Mouse (Mus musculus) G1E (cell line): ENCODE data around the gene Mocs1. TPM values are rescaled to one million over a fixed set of nuclear protein-coding genes. Genes with fewer than 3 reads are reported as not detected.

ENCODE experiments used
- ATAC-seq: 2 replicates; pipeline ENCODE4 v1.8.0; 2016; ENCODE audit warnings: mild to moderate bottlenecking; ENCODE audit not compliant: insufficient number of reproducible peaks, poor library complexity, low FRiP score, severe bottlenecking; ENCODE audit errors: extremely low read depth
- DNase-seq: peaks from one replicate; pipeline ENCODE4 v3.0.0; 2012; ENCODE audit warnings: low spot score
- H3K27me3 ChIP-seq: 2 replicates; pipeline ENCODE4 v1.6.1; 2012; ENCODE audit warnings: mild to moderate bottlenecking, low read length, inconsistent platforms; ENCODE audit not compliant: insufficient read depth
- H3K36me3 ChIP-seq: replicated peaks from 2 replicates; pipeline ENCODE3; 2012; ENCODE audit warnings: mild to moderate bottlenecking, inconsistent platforms
- H3K4me1 ChIP-seq: 2 replicates; pipeline ENCODE4 v1.6.1; 2012; ENCODE audit warnings: low read depth, low read length, inconsistent platforms, mixed read lengths; ENCODE audit not compliant: insufficient read depth
- H3K4me3 ChIP-seq: 2 replicates; pipeline ENCODE4 v1.5.1; 2012; ENCODE audit warnings: low read depth, mild to moderate bottlenecking, inconsistent platforms, low read length, moderate library complexity, mixed read lengths
- H3K9me3 ChIP-seq: replicated peaks from 2 replicates; pipeline ENCODE4 v1.6.1; 2012; ENCODE audit warnings: inconsistent platforms
- CTCF ChIP-seq: IDR thresholded peaks from 2 replicates; pipeline ENCODE4 v1.5.1; 2012; ENCODE audit warnings: low read depth, low read length, inconsistent platforms, mixed read lengths
- GATA1 ChIP-seq: IDR thresholded peaks from 2 replicates; pipeline ENCODE4 v1.6.1; 2012; ENCODE audit warnings: borderline replicate concordance, low read length, inconsistent platforms, mixed read lengths
- GATA2 ChIP-seq: IDR thresholded peaks from 2 replicates; pipeline ENCODE4 v1.6.1; 2012; ENCODE audit warnings: low read depth, low read length, inconsistent platforms, borderline replicate concordance
- POLR2AphosphoS5 ChIP-seq: IDR thresholded peaks from 2 replicates; pipeline ENCODE4 v1.6.1; 2012; ENCODE audit warnings: low read depth, low read length, inconsistent platforms; ENCODE audit not compliant: insufficient replicate concordance
- TAL1 ChIP-seq: conservative IDR thresholded peaks from 2 replicates; pipeline ENCODE4 v1.6.1; 2012; ENCODE audit warnings: low read depth, low read length, inconsistent platforms, mixed read lengths
- polyA plus RNA-seq: library from polyadenylated mRNA; stranded (reverse); fragments of >175 nt; gene quantifications from 2 replicates; pipeline ENCODE4 v1.2.3, GENCODE M21; 2012
- total RNA-seq, 2 experiments: library from RNA; stranded (forward) in 1 of 2; stranded (reverse) in 1 of 2; fragments of 200-1000 nt in 1 of 2; fragments of >200 nt in 1 of 2; fragmentation: Nextera tagmentation in 1 of 2; gene quantifications; 2 replicates each; pipeline ENCODE4 v1.2.3; 2014 to 2017

Mocs1 gene
- total and polyA plus RNA-seq, 3 experiments = 30.2 to 85.5 (median 37.0) TPM

DNA sequence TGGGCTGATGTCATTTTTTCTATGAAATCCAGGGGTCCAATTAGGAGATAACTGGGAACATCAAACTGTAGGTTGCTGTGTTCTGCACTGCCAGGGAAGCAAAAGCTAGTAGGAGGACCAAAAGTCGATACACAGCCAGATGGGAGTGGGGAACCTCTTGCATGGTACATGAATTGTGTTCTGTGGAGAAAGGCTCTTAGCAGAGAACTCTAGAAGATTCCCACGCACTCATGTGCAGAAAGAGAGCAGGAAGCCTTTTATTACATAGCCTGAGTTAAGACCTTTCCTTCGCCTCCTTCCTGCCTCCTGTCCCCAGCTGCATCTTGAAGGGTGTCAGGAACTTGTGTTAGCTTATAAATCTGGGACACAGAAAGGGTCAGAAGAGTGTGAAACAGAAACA lies 53.7 kb downstream of the Mocs1 start:
- Histone ChIP-seq H3K36me3 (no peaks in the 10 kb centered on the region), H3K4me3 (no peak overlapping the region), H3K9me3 (peaks cover 18% of the 10 kb centered on the region), H3K4me1 (no peaks in the 10 kb centered on the region), H3K27me3 (no peaks in the 10 kb centered on the region; the same call in 1 of the 2 replicates)
- DNase-seq (no peak), ATAC-seq (no peak)
- TF ChIP-seq GATA1 = no peak
- no peak for TF ChIP-seq GATA2
- TF ChIP-seq CTCF = no peak
- no peak for TF ChIP-seq POLR2AphosphoS5
- TF ChIP-seq TAL1 = no peak

DNA sequence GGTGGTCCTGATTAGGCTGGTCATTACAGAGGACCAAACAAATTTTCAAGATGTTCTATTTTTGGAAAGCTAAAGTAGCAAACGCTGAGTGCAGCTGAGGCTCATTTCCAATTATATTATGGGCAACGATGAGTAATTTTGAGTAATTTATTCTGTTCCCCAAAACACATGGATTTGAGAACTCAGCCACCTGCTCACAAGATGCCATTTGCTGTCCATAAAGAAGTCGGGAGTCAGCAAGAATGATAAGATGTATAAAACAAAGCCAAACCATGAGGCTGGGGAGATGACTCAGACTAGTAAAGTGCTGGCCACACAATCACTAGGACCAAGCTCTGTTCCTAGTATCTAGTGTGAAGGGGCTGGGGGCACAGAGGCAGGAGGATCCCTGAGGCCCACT lies 56.3 kb downstream of the Mocs1 start:
- Histone ChIP-seq H3K27me3 (no peaks in the 10 kb centered on the region; the same call in 1 of the 2 replicates), H3K4me3 (no peak overlapping the region), H3K4me1 (no peaks in the 10 kb centered on the region), H3K36me3 (no peaks in the 10 kb centered on the region), H3K9me3 (peaks cover 20% of the 10 kb centered on the region)
- no peak for ATAC-seq
- DNase-seq = no peak
- no peak for TF ChIP-seq GATA2
- TF ChIP-seq TAL1 = no peak
- TF ChIP-seq GATA1 = no peak
- no peak for TF ChIP-seq POLR2AphosphoS5
- TF ChIP-seq CTCF = no peak

DNA sequence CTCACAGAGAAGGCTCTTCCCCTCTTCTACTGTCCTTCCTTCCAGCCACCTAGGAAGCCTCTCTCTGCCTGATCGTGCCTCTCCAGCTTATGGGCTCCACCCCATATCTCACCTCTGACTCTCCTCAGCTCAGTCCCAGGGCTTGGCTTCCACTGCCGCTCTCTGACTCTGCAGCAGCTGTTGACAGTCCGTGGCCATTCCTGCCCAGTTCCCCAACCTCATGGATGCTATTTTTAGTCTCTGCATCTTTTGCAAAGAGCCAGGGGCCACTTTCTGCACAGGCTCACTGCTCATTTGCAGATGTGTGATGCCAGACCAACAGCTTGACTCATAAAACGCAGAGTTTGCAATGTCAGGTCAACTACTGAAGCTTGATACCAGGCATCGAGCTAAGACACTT lies 60.9 kb downstream of the Mocs1 start:
- H3K36me3 ChIP-seq = no peaks in the 10 kb centered on the region
- no peak for TF ChIP-seq GATA1
- no peak for TF ChIP-seq GATA2
- no peak for TF ChIP-seq POLR2AphosphoS5
- TF ChIP-seq CTCF = no peak
- no peak for TF ChIP-seq TAL1

DNA sequence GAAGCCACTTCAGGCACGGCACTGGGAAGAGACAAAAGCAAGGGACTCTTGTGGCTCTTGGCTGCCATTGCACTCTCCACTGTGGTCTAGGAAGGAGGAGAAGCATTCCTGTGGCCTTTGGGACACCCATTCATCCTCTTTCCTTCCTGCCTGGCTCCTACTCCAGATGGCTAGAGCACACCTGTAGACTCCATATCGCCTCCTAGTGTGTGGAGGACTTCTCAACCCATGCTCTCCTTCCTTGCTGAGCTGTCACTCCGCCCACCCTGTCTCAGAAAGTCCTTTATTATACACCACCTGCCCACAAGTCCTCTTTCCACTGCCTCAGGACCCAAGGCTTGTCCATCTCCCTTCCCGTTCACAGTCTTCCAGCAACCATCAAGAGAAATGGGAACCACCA lies 65.1 kb downstream of the Mocs1 start:
- Histone ChIP-seq H3K4me1 (no peaks in the 10 kb centered on the region), H3K27me3 (no peaks in the 10 kb centered on the region), H3K4me3 (no peak overlapping the region), H3K9me3 (peaks cover 19% of the 10 kb centered on the region), H3K36me3 (no peaks in the 10 kb centered on the region)
- ATAC-seq = no peak
- no peak for TF ChIP-seq POLR2AphosphoS5
- no peak for TF ChIP-seq GATA2
- TF ChIP-seq CTCF = no peak
- no peak for TF ChIP-seq GATA1
- no peak for TF ChIP-seq TAL1
- DNase-seq = no peak

More for the DNA sequence above, 60.9 kb downstream of the Mocs1 start:
- no peak for DNase-seq
- Histone ChIP-seq H3K4me3 (no peak overlapping the region), H3K9me3 (peaks cover 17% of the 10 kb centered on the region), H3K4me1 (no peaks in the 10 kb centered on the region), H3K27me3 (no peaks in the 10 kb centered on the region; the same call in 1 of the 2 replicates)
- no peak for ATAC-seq

DNA sequence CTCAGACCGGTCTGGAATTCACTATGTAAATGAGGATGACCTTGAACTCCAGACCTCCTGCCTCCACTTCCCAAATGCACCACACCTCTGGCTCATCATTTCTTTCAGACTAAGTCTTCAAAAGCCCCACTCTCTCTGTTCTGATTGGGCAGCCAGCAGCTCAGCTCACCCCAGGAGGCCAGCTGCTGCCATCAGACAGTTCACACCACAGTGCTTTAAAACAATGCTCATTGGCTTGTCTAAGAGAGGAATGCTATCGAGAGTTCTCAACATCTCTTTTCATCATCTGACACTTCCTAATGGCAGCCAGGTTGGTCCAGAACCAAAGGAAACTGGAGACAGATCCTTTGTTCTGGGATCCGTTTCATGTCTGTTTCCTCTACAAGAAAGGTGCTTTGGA lies 70.0 kb downstream of the Mocs1 start:
- H3K4me1 ChIP-seq = no peaks in the 10 kb centered on the region
- ATAC-seq (no peak), DNase-seq (no peak)
- peaks cover 22% of the 10 kb centered on the region for H3K9me3 ChIP-seq
- H3K27me3 ChIP-seq = no peaks in the 10 kb centered on the region
- H3K36me3 ChIP-seq = no peaks in the 10 kb centered on the region
- no peak overlapping the region for H3K4me3 ChIP-seq
- TF ChIP-seq TAL1 (no peak), GATA1 (no peak), POLR2AphosphoS5 (no peak), GATA2 (no peak), CTCF (no peak)

DNA sequence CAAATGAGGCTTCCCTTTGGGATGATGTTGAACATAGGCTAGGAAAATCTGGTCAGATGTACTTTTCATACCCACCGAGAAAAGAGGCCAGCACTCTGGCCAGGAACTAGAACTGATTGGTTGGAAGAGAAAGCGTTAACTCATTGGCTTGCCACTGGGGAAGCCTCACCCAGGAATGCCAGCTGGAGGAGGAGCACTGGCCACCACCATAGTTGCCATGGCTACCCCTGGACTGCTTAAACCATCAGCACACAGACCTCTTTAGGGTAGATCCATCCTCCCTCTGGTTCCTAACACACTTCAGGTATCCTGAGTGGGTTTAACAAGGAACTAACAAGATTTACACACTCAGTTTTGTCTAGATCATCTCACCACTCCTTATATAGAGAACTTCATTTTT lies 71.5 kb downstream of the Mocs1 start:
- H3K4me3 ChIP-seq = no peak overlapping the region
- H3K4me1 ChIP-seq = no peaks in the 10 kb centered on the region
- TF ChIP-seq TAL1 (no peak), POLR2AphosphoS5 (no peak), GATA2 (no peak), GATA1 (no peak), CTCF (no peak)
- no peaks in the 10 kb centered on the region for H3K27me3 ChIP-seq
- DNase-seq = no peak
- H3K9me3 ChIP-seq = peaks cover 15% of the 10 kb centered on the region
- no peak for ATAC-seq
- no peaks in the 10 kb centered on the region for H3K36me3 ChIP-seq
